Mouse (Mus musculus): Measurements from ENCODE around the gene G0s2.
"Not testable (repeated sequence)": the region's sequence is repeated elsewhere in the genome, so short reads cannot be mapped to it uniquely, and the experiment has no call there.

G0s2 gene

GRCm38 (mm10) chr1:193287578-193287977 is 14.6 kb upstream of the G0s2 start:
- DNase-seq (ENCODE audit: low spot score) = no peak

GRCm38 (mm10) chr1:193285766-193286325 is 12.8 kb upstream of the G0s2 start:
- not testable (repeated sequence) for DNase-seq (ENCODE audit: low spot score)

DNA sequence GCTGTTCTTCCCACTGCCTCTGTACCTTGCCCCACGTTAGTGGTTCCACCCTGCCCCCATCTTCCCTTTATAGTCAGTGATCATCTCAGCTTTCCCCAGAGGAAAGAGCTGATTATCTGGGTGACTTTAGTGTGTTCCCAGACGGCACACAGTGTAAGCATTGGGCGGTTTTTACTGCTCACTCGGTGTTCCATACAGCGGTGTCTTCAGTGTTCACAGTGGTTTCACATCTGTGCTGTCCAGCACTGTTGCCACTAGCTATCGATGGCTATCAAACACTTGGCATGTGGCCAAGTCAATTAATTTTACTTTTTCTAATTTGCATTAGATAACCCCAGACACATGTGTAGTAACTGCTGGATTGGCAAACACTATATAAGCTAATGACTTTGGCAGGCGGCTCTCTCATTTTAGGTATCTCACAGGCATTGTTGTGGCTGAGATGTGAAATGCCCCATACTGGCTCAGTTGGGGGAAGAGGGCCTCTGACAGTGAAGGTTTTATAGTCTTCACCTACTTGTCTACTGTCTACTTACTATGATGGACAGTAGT is 11.3 kb upstream of the G0s2 start:
- DNase-seq (ENCODE audit: low spot score) = no peak

DNA sequence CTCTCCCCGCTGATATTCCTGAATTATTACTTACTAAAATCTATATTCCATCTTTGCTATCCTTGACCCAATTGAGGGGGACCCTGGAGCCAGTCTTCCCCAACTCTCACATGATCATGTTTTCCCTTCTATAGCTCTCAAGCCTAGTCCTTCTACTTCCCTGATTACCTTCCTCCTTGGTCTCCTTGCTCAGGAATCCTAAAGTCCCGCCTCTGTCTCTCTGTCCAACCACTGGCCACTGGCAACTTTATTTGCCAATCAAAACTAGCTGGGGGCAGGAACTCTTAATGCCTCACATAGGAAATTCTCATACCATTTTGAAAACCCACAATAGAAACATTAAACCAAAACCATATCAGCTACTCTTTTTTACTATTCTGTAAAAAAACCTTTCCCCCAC is 8.3 kb upstream of the G0s2 start:
- no peak for DNase-seq (ENCODE audit: low spot score)

DNA sequence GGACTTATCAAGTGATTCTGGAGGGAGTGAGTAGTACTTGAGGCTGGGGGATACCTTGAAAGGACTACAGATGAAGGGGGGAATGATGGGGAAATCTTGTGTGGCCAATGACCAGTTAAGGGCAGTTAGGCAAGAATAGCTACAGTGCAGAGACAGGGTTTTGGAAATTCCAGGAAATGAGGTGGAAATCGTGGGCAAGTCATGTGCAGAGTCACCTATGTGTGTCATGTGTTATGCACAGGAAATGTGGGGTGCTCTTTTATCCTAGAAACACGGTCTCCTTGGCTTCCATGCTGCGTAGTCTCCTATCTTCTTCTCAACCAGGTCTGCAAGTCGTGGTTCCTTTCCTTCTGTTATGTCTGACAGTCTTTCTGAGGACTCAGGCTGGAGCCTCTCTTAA is 6.5 kb upstream of the G0s2 start:
- no peak for DNase-seq (ENCODE audit: low spot score)

GRCm38 (mm10) chr1:193278414-193279045 is 5.5 kb upstream of the G0s2 start:
- DNase-seq (ENCODE audit: low spot score) = no peak

DNA sequence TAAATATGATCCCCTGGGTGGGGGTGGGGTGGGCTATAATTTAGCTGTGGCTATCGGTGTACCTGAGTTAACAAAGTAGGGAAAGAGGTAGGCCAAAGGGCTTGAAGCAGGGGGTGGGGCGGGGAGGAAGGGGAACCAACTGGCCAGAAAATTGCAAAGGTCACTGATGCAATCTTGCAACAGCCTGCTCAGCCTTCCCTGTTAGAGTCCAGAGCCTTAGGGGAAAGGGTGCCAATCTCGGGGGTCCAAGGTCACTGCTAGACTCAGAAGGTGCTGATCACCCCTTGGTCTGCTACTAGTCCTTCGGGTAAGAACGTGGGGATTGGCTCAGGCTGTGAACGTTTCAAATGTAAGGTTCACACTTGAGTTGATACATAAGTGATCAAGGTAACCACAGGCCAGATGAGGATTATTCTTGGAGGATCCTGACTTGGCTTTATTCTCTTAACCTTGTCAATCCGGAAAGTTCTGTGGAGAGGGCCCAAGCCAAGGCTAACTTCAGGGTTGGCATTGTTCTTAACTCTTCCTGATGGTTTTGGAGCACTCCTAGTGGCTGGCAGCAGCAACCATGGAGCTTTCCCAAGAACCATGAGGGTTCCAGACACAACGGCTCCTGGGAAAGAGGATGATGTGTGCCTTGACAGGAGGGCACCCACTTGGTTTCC is 1.5 kb upstream of the G0s2 start:
- DNase-seq (ENCODE audit: low spot score) = no peak

DNA sequence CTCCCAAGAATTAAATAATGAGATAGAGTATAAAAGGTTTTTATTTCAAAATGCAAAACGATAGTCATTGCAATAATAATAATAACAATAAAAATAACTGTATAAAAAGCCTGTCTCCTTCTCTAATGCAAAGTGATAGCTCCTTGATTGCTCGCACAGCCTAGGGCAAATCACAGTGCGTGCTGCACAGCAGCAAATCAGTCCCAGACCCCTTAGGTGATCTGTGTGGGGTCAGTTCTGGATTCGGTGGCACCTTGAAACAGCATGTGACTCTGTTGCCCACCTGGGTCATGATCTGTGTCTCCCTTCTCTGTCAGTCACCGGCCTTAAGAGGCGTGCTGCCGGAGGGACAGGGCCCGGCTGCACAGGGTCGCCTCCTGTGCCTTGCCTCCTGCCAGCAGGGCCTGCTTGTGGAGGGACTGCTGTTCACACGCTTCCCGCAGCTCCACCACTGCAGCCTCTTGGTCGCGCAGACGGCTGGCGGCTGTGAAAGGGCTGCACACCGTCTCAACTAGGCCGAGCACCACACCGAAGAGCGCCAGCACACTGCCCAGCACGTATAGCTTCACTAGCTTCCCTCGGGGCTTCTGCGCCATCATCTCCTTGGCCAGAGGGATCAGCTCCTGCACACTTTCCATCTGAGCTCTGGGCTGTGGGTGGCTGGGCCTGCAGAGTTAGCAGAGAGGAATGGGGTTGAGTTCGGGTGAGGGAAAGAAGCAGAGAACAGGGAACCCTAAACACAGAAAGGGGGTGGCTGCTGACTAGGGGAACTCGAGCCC is 691 bp downstream of the G0s2 start:
- DNase-seq (ENCODE audit: low spot score) = peak; percentile 47

DNA sequence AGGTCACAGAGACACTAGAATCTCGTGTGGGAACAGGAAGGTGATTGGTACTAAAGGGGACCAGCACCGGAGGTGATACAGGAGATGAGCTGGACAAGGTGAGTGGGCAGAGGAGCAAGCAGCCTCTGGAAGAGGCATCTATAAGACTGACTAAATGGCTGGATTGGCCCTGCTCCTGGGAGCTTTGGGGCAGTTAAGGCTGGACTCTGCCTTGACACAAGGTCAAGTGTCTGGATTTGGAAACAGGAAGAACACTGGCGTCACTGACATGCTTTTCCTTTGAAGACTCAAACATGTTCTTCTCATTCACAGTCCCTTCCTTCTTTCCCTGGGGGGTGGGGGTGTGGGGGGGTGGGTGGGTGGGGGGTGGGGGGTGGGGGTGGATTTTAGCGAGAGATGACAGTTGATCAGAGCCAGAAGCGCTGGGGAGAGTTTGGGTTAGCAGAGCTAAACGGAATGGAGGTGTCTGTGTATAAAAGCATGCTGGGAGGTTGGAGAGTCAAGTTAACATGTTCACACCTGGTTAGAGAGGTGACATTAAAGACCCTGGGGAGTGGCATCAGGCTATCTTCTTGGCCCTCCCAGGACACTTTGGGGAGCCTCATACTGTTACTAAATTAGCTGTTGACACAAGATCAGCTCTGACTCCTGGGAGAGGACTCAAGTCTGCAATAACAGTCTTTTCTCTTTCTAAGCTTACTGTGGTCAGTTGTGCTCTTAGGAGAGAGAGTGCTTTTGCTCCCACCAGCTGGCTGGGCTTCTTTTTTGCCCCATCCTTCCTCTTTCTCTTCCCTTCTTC is 1.9 kb downstream of the G0s2 start:
- no peak for DNase-seq (ENCODE audit: low spot score)

DNA sequence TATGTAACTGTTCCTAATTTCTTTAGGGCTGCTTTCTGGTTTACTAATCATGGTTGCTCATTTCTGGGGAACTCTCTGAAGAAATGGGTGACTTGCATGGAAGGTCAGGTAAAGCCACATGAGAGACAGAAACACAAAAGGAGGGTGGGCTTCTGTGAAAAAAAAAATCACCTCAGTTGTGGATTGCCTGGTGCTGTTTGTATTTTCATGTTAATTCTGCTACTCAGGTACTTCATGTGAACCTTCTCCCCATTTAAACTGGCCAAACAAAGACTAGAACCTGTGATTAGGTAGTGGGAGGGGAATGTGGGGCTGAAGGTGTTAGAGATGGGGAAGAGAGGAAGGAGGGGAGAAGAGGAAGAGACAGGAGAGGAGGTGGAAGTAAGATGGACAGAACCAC is 7.3 kb downstream of the G0s2 start:
- no peak for DNase-seq (ENCODE audit: low spot score)

GRCm38 (mm10) chr1:193263955-193264598 is 8.9 kb downstream of the G0s2 start, which contains the start of gene Hsd11b1:
Gene Hsd11b1 (minus strand): TSS chr1:193264075.
- no peak for DNase-seq (ENCODE audit: low spot score)

- no peak for DNase-seq (ENCODE audit: low spot score)
Observed at GRCm38 (mm10) chr1:193263026-193263907, 9.8 kb downstream of the G0s2 start.

DNA sequence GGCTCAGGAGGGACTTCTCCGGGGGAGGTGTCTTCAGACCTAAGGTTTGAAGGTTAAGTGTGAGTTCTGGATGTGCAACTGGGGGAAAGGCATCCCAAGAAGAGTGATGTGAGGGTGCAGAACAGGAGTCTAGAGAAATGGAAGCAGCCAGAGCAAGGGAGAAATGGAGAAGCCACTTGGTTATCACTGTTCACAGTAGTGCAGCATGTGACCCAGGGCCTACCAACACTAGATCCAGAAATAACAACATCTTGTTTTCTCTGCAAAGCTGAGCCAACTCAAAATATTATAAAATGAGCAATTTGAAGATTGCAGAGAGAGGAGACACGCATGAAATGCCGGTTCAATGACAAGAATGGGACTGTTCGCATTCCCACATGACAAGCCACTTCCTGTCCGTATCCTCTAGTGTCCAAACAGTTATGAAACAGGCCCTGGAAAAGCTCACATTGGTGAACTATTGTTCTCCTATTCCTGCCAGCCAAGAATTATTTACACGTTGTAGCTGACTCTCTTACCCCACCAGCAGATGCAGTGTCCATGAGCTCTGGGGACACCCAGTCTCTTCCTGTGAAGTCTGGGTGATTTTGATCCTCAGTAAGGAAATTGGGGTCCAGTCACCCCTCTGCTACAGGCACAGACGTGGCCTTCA is 11.0 kb downstream of the G0s2 start:
- DNase-seq (ENCODE audit: low spot score) = no peak

DNA sequence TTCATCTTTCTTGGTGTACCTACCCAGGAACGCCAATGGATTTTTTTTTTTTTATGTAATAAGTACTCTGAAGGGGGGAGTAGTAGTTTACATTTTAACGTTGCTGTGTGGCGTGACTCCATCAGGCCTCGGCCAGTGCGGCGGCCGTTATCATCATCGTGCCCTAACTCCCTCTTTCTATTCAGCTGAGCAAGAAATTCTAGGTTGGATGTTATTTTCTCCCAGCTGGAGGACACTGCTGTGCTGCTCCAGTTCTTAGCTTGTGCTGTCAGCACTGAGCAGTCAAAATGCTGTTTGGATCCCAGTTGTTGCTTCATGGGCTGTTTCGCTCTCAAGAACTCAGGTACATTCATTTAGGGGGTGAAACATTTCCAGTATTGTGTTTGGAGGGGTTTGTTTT is 13.5 kb downstream of the G0s2 start:
- DNase-seq (ENCODE audit: low spot score) = no peak

- DNase-seq (ENCODE audit: low spot score) = no peak
Observed at GRCm38 (mm10) chr1:193256621-193257098, 16.4 kb downstream of the G0s2 start.

- no peak for DNase-seq (ENCODE audit: low spot score)
Observed at GRCm38 (mm10) chr1:193256289-193256577, 16.8 kb downstream of the G0s2 start.

DNA sequence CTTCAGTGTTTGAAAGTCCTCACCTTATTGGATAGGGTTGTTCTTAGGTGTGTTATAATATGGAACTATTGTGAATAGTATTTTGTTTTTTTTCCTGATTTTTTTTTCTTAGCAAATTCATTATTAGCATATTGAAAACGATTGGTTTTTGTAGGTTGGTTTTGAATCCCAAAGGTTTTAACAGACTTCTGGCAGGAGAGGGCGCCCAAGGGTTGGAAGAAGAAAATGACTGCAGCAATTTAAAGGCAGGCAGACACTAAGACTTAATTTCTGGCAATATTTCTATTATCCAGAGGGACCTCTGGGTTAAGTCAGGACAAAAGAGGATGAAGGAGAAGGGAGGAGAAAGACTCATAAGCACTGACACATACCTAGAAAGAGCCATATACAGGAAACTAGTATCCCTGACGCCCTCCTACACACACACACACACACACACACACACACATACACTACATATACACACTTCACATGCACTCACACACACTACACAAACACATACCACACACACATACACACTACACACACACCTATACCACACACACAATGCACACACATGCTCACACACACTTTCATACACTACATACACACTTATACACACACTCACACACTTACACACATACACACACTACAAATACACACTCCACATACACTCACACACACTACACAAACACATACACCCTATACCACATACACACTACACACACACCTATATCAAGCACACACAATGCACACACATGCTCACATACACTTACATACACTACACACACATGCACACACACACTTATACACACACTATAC is 17.3 kb downstream of the G0s2 start:
- DNase-seq (ENCODE audit: low spot score) = peak; percentile 81

DNA sequence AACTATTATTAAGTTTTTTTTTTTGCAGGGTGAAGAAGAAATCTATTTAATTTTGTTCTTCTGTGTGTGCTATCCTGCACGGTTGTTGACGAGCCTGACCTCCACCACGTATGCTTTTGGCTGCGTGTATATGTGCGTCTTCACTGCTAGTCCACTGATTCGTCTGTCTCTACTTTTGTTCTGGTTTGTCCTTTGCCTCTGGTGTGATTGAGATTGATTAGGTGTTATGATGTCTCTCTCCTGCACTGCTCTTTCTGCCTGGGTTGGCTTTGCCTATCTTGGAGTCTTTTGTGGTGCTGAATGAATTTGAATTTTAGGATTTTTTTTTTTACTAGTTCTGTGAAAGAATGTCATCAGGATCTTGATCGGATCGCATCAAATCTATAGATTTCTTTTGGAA is 18.0 kb downstream of the G0s2 start:
- DNase-seq (ENCODE audit: low spot score) = no peak

DNA sequence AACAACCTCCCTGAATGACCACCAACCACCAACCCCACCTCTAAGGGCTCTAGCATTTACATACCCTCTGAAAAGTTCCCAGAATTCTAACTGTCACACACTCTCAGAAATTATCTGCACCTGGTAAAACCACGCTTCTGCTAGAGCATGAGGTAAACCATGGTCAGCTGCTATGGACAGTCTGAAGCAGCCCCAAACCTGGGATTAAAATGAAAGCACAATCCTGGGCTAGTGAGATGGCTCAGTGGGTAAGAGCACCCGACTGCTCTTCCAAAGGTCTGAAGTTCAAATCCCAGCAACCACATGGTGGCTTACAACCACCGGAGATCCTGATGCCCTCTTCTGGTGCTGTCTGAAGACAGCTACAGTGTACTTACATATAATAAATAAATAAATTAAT is 19.1 kb downstream of the G0s2 start:
- not testable (repeated sequence) for DNase-seq (ENCODE audit: low spot score)
